Mouse (Mus musculus) lung, postnatal 0 days (tissue): ENCODE measurements around the gene Sox6. TPM values are rescaled to one million over a fixed set of nuclear protein-coding genes. Genes with fewer than 3 reads are reported as not detected.

Source experiments
- ATAC-seq: fragments of 200-750 bp; cut with Nextera tagmentation; 2 replicates; pipeline ENCODE4 v1.8.0; 2017; ENCODE audit warnings: moderate library complexity
- DNase-seq: peaks from one replicate; pipeline ENCODE4 v3.0.0-alpha.2; 2016; ENCODE audit warnings: low spot score
- H3K27ac ChIP-seq: fragments of 300-500 bp; sonication (generic); 2 replicates; pipeline ENCODE4 v1.5.1; 2014; ENCODE audit warnings: antibody characterized with exemption, mild to moderate bottlenecking, low read length, mixed read lengths
- H3K27me3 ChIP-seq: fragments of 300-500 bp; sonication (generic); replicated peaks from 2 replicates; pipeline ENCODE4 v1.6.1; 2014; ENCODE audit warnings: low read length, mixed read lengths; ENCODE audit not compliant: insufficient read depth
- H3K36me3 ChIP-seq: fragments of 300-500 bp; sonication (generic); 2 replicates; pipeline ENCODE4 v1.6.1; 2014; ENCODE audit warnings: low read length, mixed read lengths; ENCODE audit not compliant: insufficient read depth
- H3K4me1 ChIP-seq: fragments of 300-500 bp; sonication (generic); 2 replicates; pipeline ENCODE4 v1.6.1; 2014; ENCODE audit warnings: antibody characterized with exemption, low read depth, low read length, mixed read lengths; ENCODE audit not compliant: insufficient read depth
- H3K4me2 ChIP-seq: fragments of 300-500 bp; sonication (generic); replicated peaks from 2 replicates; pipeline ENCODE4 v1.6.1; 2014; ENCODE audit warnings: low read depth, mild to moderate bottlenecking, low read length, moderate library complexity, mixed read lengths
- H3K4me3 ChIP-seq: fragments of 300-500 bp; sonication (generic); 2 replicates; pipeline ENCODE4 v1.5.1; 2014; ENCODE audit warnings: low read depth, low read length
- H3K9ac ChIP-seq: fragments of 300-500 bp; sonication (generic); replicated peaks from 2 replicates; pipeline ENCODE4 v1.6.1; 2014; ENCODE audit warnings: low read depth, mild to moderate bottlenecking
- H3K9me3 ChIP-seq: fragments of 300-500 bp; sonication (generic); 2 replicates; pipeline ENCODE4 v1.6.1; 2016; ENCODE audit warnings: low read length, mixed read lengths
- CTCF ChIP-seq: IDR thresholded peaks from 2 replicates; pipeline ENCODE4 v1.5.1; 2016; ENCODE audit warnings: antibody characterized with exemption, mild to moderate bottlenecking
- EP300 ChIP-seq: IDR thresholded peaks from 2 replicates; pipeline ENCODE4 v1.6.1; 2016; ENCODE audit warnings: antibody characterized with exemption, mild to moderate bottlenecking, control low read depth
- WGBS: fragments of 180-500 bp; shearing (Covaris S2); extraction: QIAGEN DNeasy Blood & Tissue Kit; methylation state at CpG from one replicate; pipeline ENCODE4 v1.1.7; 2014; 5-methylcytosine and 5-hydroxymethylcytosine counted together
- polyA plus RNA-seq: library from polyadenylated mRNA; unstranded; fragments of >200 nt; fragmentation: Nextera tagmentation; extraction: Ambion mirVana; gene quantifications from 2 replicates; pipeline ENCODE4 v1.2.1, GENCODE M21; 2015

Gene Sox6
- polyA plus RNA-seq, 1 experiment from 2014 or later: 6.8 TPM

- no peaks in the 10 kb centered on the region for H3K27me3 ChIP-seq
- WGBS: 65% methylated on average over 7 of the region's 7 CpGs
- no peak overlapping the region for H3K27ac ChIP-seq
- ATAC-seq (no peak), DNase-seq (peak; percentile 59)
- no peaks in the 10 kb centered on the region for H3K9me3 ChIP-seq
- no peaks in the 10 kb centered on the region for H3K4me1 ChIP-seq
- TF ChIP-seq EP300: no peak
- TF ChIP-seq CTCF: no peak
- H3K36me3 ChIP-seq: no peaks in the 10 kb centered on the region
- no peak overlapping the region for H3K4me2 ChIP-seq
- H3K9ac ChIP-seq: no peak overlapping the region
- no peak overlapping the region for H3K4me3 ChIP-seq
These were observed 148.7 kb downstream of the Sox6 start for GRCm38 (mm10) chr7:115889926-115890325.

GRCm38 (mm10) chr7:115888561-115888960, 150.0 kb downstream of the Sox6 start:
- H3K9me3 ChIP-seq: no peaks in the 10 kb centered on the region
- DNase-seq: no peak
- no peak overlapping the region for H3K27ac ChIP-seq
- ATAC-seq: no peak
- WGBS: 93% methylated on average over 1 of the region's 1 CpGs
- H3K9ac ChIP-seq: no peak overlapping the region
- H3K4me3 ChIP-seq: no peak overlapping the region
- no peaks in the 10 kb centered on the region for H3K36me3 ChIP-seq
- TF ChIP-seq CTCF: no peak
- no peak for TF ChIP-seq EP300
- H3K27me3 ChIP-seq: no peaks in the 10 kb centered on the region
- no peak overlapping the region for H3K4me2 ChIP-seq
- H3K4me1 ChIP-seq: no peaks in the 10 kb centered on the region

GRCm38 (mm10) chr7:115888120-115888519, 150.5 kb downstream of the Sox6 start:
- H3K9me3 ChIP-seq: no peaks in the 10 kb centered on the region
- H3K27me3 ChIP-seq: no peaks in the 10 kb centered on the region
- H3K4me1 ChIP-seq: no peaks in the 10 kb centered on the region
- ATAC-seq: no peak
- no peak overlapping the region for H3K4me3 ChIP-seq
- DNase-seq: no peak
- no peaks in the 10 kb centered on the region for H3K36me3 ChIP-seq
- WGBS: 74% methylated on average over 7 of the region's 7 CpGs
- H3K27ac ChIP-seq: no peak overlapping the region
- no peak overlapping the region for H3K4me2 ChIP-seq
- TF ChIP-seq CTCF: no peak
- no peak for TF ChIP-seq EP300
- H3K9ac ChIP-seq: no peak overlapping the region

- no peak overlapping the region for H3K4me2 ChIP-seq
- ATAC-seq (no peak), DNase-seq (no peak)
- H3K4me1 ChIP-seq: no peaks in the 10 kb centered on the region
- H3K9ac ChIP-seq: no peak overlapping the region
- WGBS: 83% methylated on average over 2 of the region's 2 CpGs
- no peaks in the 10 kb centered on the region for H3K9me3 ChIP-seq
- no peak overlapping the region for H3K4me3 ChIP-seq
- H3K27me3 ChIP-seq: no peaks in the 10 kb centered on the region
- no peak overlapping the region for H3K27ac ChIP-seq
- TF ChIP-seq EP300 (no peak), CTCF (no peak)
- H3K36me3 ChIP-seq: no peaks in the 10 kb centered on the region
These were observed 165.7 kb downstream of the Sox6 start for GRCm38 (mm10) chr7:115872903-115873302.

- no peak for ATAC-seq
- H3K27me3 ChIP-seq: no peaks in the 10 kb centered on the region
- no peaks in the 10 kb centered on the region for H3K9me3 ChIP-seq
- no peak overlapping the region for H3K27ac ChIP-seq
- no peak overlapping the region for H3K4me3 ChIP-seq
- no peak for DNase-seq
- no peak overlapping the region for H3K4me2 ChIP-seq
- H3K4me1 ChIP-seq: peaks cover 6% of the 10 kb centered on the region; the same call in 1 of the 2 replicates
- 74% methylated on average over 2 of the region's 2 CpGs for WGBS
- TF ChIP-seq CTCF: no peak
- no peak for TF ChIP-seq EP300
- H3K36me3 ChIP-seq: no peaks in the 10 kb centered on the region
- H3K9ac ChIP-seq: no peak overlapping the region
These were observed 170.1 kb downstream of the Sox6 start for GRCm38 (mm10) chr7:115868504-115868903.

- H3K9me3 ChIP-seq: no peaks in the 10 kb centered on the region
- H3K4me1 ChIP-seq: peaks cover 6% of the 10 kb centered on the region; the same call in 1 of the 2 replicates
- no peak overlapping the region for H3K9ac ChIP-seq
- H3K27ac ChIP-seq: no peak overlapping the region
- ATAC-seq (no peak; the same call in 1 of the 2 replicates), DNase-seq (peak; percentile 16)
- H3K36me3 ChIP-seq: no peaks in the 10 kb centered on the region
- H3K4me3 ChIP-seq: no peak overlapping the region
- WGBS: 33% methylated on average over 10 of the region's 10 CpGs
- H3K4me2 ChIP-seq: peak overlapping the region; percentile 28
- 0 out of 2 replicates have a peak, but pooled peaks have one; percentile 14 for TF ChIP-seq EP300
- TF ChIP-seq CTCF: no peak
- H3K27me3 ChIP-seq: no peaks in the 10 kb centered on the region
These were observed 170.9 kb downstream of the Sox6 start for GRCm38 (mm10) chr7:115867518-115868270.
